Mouse (Mus musculus) MEL (cell line): ENCODE data around the gene Kdr. TPM values are rescaled to one million over a fixed set of nuclear protein-coding genes. Genes with fewer than 3 reads are reported as not detected.

Experiments used
- DNase-seq: peaks from one replicate; pipeline ENCODE4 v3.0.0; 2011; ENCODE audit warnings: low read depth, low spot score
- H3K27ac ChIP-seq: 2 replicates; pipeline ENCODE4 v1.5.1; 2012; ENCODE audit warnings: low read depth, mild to moderate bottlenecking, control low read depth, low read length, moderate library complexity; ENCODE audit not compliant: control insufficient read depth
- H3K27me3 ChIP-seq, 2 experiments: fragments of 150-350 bp in 1 of 2; sonication (generic) in 1 of 2; 2 replicates each; pipeline ENCODE4 v1.6.1; 2012; ENCODE audit warnings: low read length in 2 of 2, mild to moderate bottlenecking in 2 of 2, improper control_type of control experiment in 1 of 2, moderate library complexity in 1 of 2; ENCODE audit not compliant: insufficient read depth in 2 of 2, control insufficient read depth in 1 of 2
- H3K36me3 ChIP-seq, 2 experiments: 2 replicates each; pipeline ENCODE4 v1.6.1; 2012 to 2014; ENCODE audit warnings: low read length in 2 of 2, improper control_type of control experiment in 1 of 2, inconsistent platforms in 1 of 2, mild to moderate bottlenecking in 1 of 2; ENCODE audit not compliant: insufficient read depth in 2 of 2, control insufficient read depth in 1 of 2
- H3K4me1 ChIP-seq, 2 experiments: fragments of 150-350 bp in 1 of 2; sonication (generic) in 1 of 2; 2 replicates each; pipeline ENCODE4 v1.6.1; 2012; ENCODE audit warnings: low read length in 2 of 2, improper control_type of control experiment in 1 of 2, mild to moderate bottlenecking in 1 of 2; ENCODE audit not compliant: insufficient read depth in 2 of 2, control insufficient read depth in 1 of 2
- H3K4me3 ChIP-seq, 2 experiments: fragments of 150-350 bp in 1 of 2; sonication (generic) in 1 of 2; 2 replicates each; pipeline ENCODE4 v1.5.1; 2012; ENCODE audit warnings: low read depth in 2 of 2, low read length in 2 of 2, mild to moderate bottlenecking in 2 of 2, moderate library complexity in 2 of 2, control low read depth in 1 of 2, improper control_type of control experiment in 1 of 2; ENCODE audit not compliant: control insufficient read depth in 1 of 2, insufficient read depth in 1 of 2
- H3K79me2 ChIP-seq: 2 replicates; pipeline ENCODE4 v1.6.1; 2012; ENCODE audit warnings: mild to moderate bottlenecking, low read length, moderate library complexity; ENCODE audit not compliant: control insufficient read depth, poor library complexity, insufficient read depth
- H3K9ac ChIP-seq: 2 replicates; pipeline ENCODE4 v1.6.1; 2012; ENCODE audit warnings: low read depth, mild to moderate bottlenecking, control low read depth, low read length, moderate library complexity; ENCODE audit not compliant: control insufficient read depth, poor library complexity, severe bottlenecking
- H3K9me3 ChIP-seq: fragments of 150-350 bp; sonication (generic); replicated peaks from 2 replicates; pipeline ENCODE4 v1.6.1; 2012; ENCODE audit warnings: mild to moderate bottlenecking, low read length, improper control_type of control experiment, moderate library complexity; ENCODE audit not compliant: insufficient read depth
- BHLHE40 ChIP-seq: IDR thresholded peaks from 2 replicates; pipeline ENCODE4 v1.6.1; 2012; ENCODE audit warnings: low read depth, mild to moderate bottlenecking, inconsistent platforms, low read length, improper control_type of control experiment, borderline replicate concordance
- CHD2 ChIP-seq: IDR thresholded peaks from 2 replicates; pipeline ENCODE4 v1.6.1; 2011; ENCODE audit warnings: low read length, improper control_type of control experiment
- E2F4 ChIP-seq: IDR thresholded peaks from 2 replicates; pipeline ENCODE4 v1.6.1; 2011; ENCODE audit warnings: low read depth, low read length, improper control_type of control experiment, borderline replicate concordance
- ELF1 ChIP-seq: IDR thresholded peaks from 2 replicates; pipeline ENCODE4 v1.6.1; 2014; ENCODE audit warnings: low read depth, mild to moderate bottlenecking, inconsistent platforms, low read length, improper control_type of control experiment, moderate library complexity
- GABPA ChIP-seq: IDR thresholded peaks from 2 replicates; pipeline ENCODE4 v1.6.1; 2012; ENCODE audit warnings: low read depth, mild to moderate bottlenecking, inconsistent platforms, low read length, improper control_type of control experiment, moderate library complexity
- GATA1 ChIP-seq: IDR thresholded peaks from 2 replicates; pipeline ENCODE4 v1.6.1; 2011; ENCODE audit warnings: low read depth, low read length, improper control_type of control experiment
- HCFC1 ChIP-seq: IDR thresholded peaks from 2 replicates; pipeline ENCODE4 v1.6.1; 2012; ENCODE audit warnings: low read depth, mild to moderate bottlenecking, inconsistent platforms, low read length, improper control_type of control experiment, moderate library complexity
- JUND ChIP-seq: IDR thresholded peaks from 2 replicates; pipeline ENCODE4 v1.6.1; 2011; ENCODE audit warnings: low read depth, mild to moderate bottlenecking, improper control_type of control experiment, low read length
- MAZ ChIP-seq: IDR thresholded peaks from 2 replicates; pipeline ENCODE4 v1.6.1; 2012; ENCODE audit warnings: low read depth, mild to moderate bottlenecking, inconsistent platforms, low read length, improper control_type of control experiment
- MEF2A ChIP-seq: IDR thresholded peaks from 2 replicates; pipeline ENCODE4 v1.6.1; 2014; ENCODE audit warnings: low read depth, mild to moderate bottlenecking, inconsistent platforms, low read length, improper control_type of control experiment; ENCODE audit not compliant: poor library complexity, insufficient replicate concordance, severe bottlenecking; ENCODE audit errors: extremely low read depth
- MXI1 ChIP-seq: IDR thresholded peaks from 2 replicates; pipeline ENCODE4 v1.6.1; 2011; ENCODE audit warnings: mild to moderate bottlenecking, low read depth, low read length, improper control_type of control experiment
- MYB ChIP-seq: IDR thresholded peaks from 2 replicates; pipeline ENCODE4 v1.6.1; 2011; ENCODE audit warnings: mild to moderate bottlenecking, low read depth, low read length, improper control_type of control experiment
- MYC ChIP-seq: IDR thresholded peaks from 2 replicates; pipeline ENCODE4 v1.6.1; 2011; ENCODE audit warnings: low read depth, mild to moderate bottlenecking, low read length, improper control_type of control experiment, moderate library complexity
- NELFE ChIP-seq: IDR thresholded peaks from 2 replicates; pipeline ENCODE4 v1.6.1; 2011; ENCODE audit warnings: low read depth, low read length, improper control_type of control experiment
- NRF1 ChIP-seq: IDR thresholded peaks from 2 replicates; pipeline ENCODE4 v1.6.1; 2014; ENCODE audit warnings: low read depth, mild to moderate bottlenecking, inconsistent platforms, low read length, improper control_type of control experiment, moderate library complexity; ENCODE audit not compliant: poor library complexity, insufficient read depth, severe bottlenecking
- POLR2A ChIP-seq, 2 experiments: IDR thresholded peaks; 2 replicates each; pipeline ENCODE4 v1.6.1; 2011 to 2012; ENCODE audit warnings: low read length in 2 of 2, mild to moderate bottlenecking in 2 of 2, control low read depth in 1 of 2, improper control_type of control experiment in 1 of 2, low read depth in 1 of 2, moderate library complexity in 1 of 2; ENCODE audit not compliant: control insufficient read depth in 1 of 2, insufficient read depth in 1 of 2, poor library complexity in 1 of 2
- POLR2AphosphoS5 ChIP-seq: IDR thresholded peaks from 2 replicates; pipeline ENCODE4 v1.6.1; 2012; ENCODE audit warnings: low read depth, borderline replicate concordance, mild to moderate bottlenecking, inconsistent platforms, low read length, moderate library complexity, mixed read lengths
- RAD21 ChIP-seq: IDR thresholded peaks from 2 replicates; pipeline ENCODE4 v1.6.1; 2011; ENCODE audit warnings: mild to moderate bottlenecking, low read depth, low read length, improper control_type of control experiment
- RCOR1 ChIP-seq: IDR thresholded peaks from 2 replicates; pipeline ENCODE4 v1.6.1; 2012; ENCODE audit warnings: low read depth, mild to moderate bottlenecking, inconsistent platforms, low read length, improper control_type of control experiment
- TBP ChIP-seq: IDR thresholded peaks from 2 replicates; pipeline ENCODE4 v1.8.0; 2011; ENCODE audit warnings: low read depth, low read length, improper control_type of control experiment
- TCF12 ChIP-seq: IDR thresholded peaks from 2 replicates; pipeline ENCODE4 v1.6.1; 2014; ENCODE audit warnings: low read depth, mild to moderate bottlenecking, inconsistent platforms, low read length, improper control_type of control experiment, moderate library complexity
- UBTF ChIP-seq: IDR thresholded peaks from 2 replicates; pipeline ENCODE4 v1.6.1; 2012; ENCODE audit warnings: low read depth, mild to moderate bottlenecking, inconsistent platforms, low read length, improper control_type of control experiment, moderate library complexity, borderline replicate concordance; ENCODE audit not compliant: insufficient read depth
- USF1 ChIP-seq: IDR thresholded peaks from 2 replicates; pipeline ENCODE4 v1.6.1; 2014; ENCODE audit warnings: low read depth, mild to moderate bottlenecking, inconsistent platforms, low read length, improper control_type of control experiment, moderate library complexity
- USF2 ChIP-seq, 2 experiments: IDR thresholded peaks; 2 replicates each; pipeline ENCODE4 v1.6.1; 2011 to 2012; ENCODE audit warnings: improper control_type of control experiment in 2 of 2, low read length in 2 of 2, borderline replicate concordance in 1 of 2, inconsistent platforms in 1 of 2, low read depth in 1 of 2, mild to moderate bottlenecking in 1 of 2; ENCODE audit not compliant: insufficient read depth in 1 of 2
- ZKSCAN1 ChIP-seq: IDR thresholded peaks from 2 replicates; pipeline ENCODE4 v1.6.1; 2012; ENCODE audit warnings: low read depth, mild to moderate bottlenecking, inconsistent platforms, low read length, improper control_type of control experiment, moderate library complexity
- ZMIZ1 ChIP-seq: IDR thresholded peaks from 2 replicates; pipeline ENCODE4 v1.6.1; 2012; ENCODE audit warnings: low read depth, mild to moderate bottlenecking, inconsistent platforms, low read length, improper control_type of control experiment, moderate library complexity
- polyA plus RNA-seq, 2 experiments: library from polyadenylated mRNA; stranded (reverse) in 1 of 2; unstranded in 1 of 2; fragments of >175 nt in 1 of 2; fragments of >200 nt in 1 of 2; gene quantifications; 2 replicates each; pipeline versions ENCODE4 v1.2.1 to v1.2.4; 2012; ENCODE audit warnings: low replicate concordance in 2 of 2, low read depth in 1 of 2; ENCODE audit not compliant: insufficient read length in 2 of 2, insufficient read depth in 1 of 2, missing spikeins in 1 of 2
- total RNA-seq: library from RNA; depleted of rRNA; stranded (reverse); fragments of 300-350 nt; gene quantifications from 2 replicates; pipeline ENCODE4 v1.2.3, GENCODE M21; 2012

The Kdr gene
- total and polyA plus RNA-seq, 3 experiments, result 0.06 TPM; not detected in 2

GRCm38 (mm10) chr5:75975398-75975797, 2.9 kb downstream of the Kdr start:
- TF ChIP-seq E2F4, result no peak
- TF ChIP-seq TCF12, result no peak
- no peak for TF ChIP-seq TBP
- TF ChIP-seq, all 39 proteins: peak for 0
- Histone ChIP-seq H3K27me3 (peaks cover 9 to 15% of the 10 kb centered on the region in 2 experiments), H3K79me2 (no peaks in the 10 kb centered on the region), H3K9me3 (no peaks in the 10 kb centered on the region), H3K36me3 (no peaks in the 10 kb centered on the region), H3K27ac (no peak overlapping the region), H3K9ac (no peak overlapping the region), H3K4me1 (no peaks in the 10 kb centered on the region), H3K4me3 (no peak overlapping the region)
- no peak for DNase-seq

- no peaks in the 10 kb centered on the region for H3K4me1 ChIP-seq
- no peak overlapping the region for H3K27ac ChIP-seq
Measured at GRCm38 (mm10) chr5:75974543-75975130, 3.6 kb downstream of the Kdr start.

GRCm38 (mm10) chr5:75969887-75970286, 8.4 kb downstream of the Kdr start:
- Histone ChIP-seq H3K4me3 (no peak overlapping the region), H3K36me3 (no peaks in the 10 kb centered on the region), H3K9me3 (no peaks in the 10 kb centered on the region), H3K4me1 (no peaks in the 10 kb centered on the region), H3K9ac (no peak overlapping the region), H3K27ac (no peak overlapping the region), H3K27me3 (peaks cover 6 to 14% of the 10 kb centered on the region in 2 experiments), H3K79me2 (no peaks in the 10 kb centered on the region)
- no peak for DNase-seq
- TF ChIP-seq RCOR1, result no peak
- TF ChIP-seq HCFC1, result no peak
- TF ChIP-seq GABPA, result no peak
- TF ChIP-seq ZKSCAN1, result no peak
- no peak for TF ChIP-seq USF1
- no peak for TF ChIP-seq MXI1
- no peak for TF ChIP-seq MAZ
- no peak for TF ChIP-seq NELFE
- TF ChIP-seq ELF1, result no peak
- TF ChIP-seq POLR2AphosphoS5, result no peak
- TF ChIP-seq MYB, result no peak
- TF ChIP-seq RAD21, result no peak
- TF ChIP-seq MYC, result no peak
- no peak for TF ChIP-seq JUND
- TF ChIP-seq ZMIZ1, result no peak
- no peak for TF ChIP-seq UBTF

More at GRCm38 (mm10) chr5:75974543-75975130, 3.6 kb downstream of the Kdr start:
- no peaks in the 10 kb centered on the region for H3K36me3 ChIP-seq
- no peak overlapping the region for H3K9ac ChIP-seq
- H3K9me3 ChIP-seq, result no peaks in the 10 kb centered on the region
- TF ChIP-seq BHLHE40 (no peak), MYB (no peak), MEF2A (no peak), USF2 (IDR thresholded peaks at IDR 0.05; ENCODE audit: borderline replicate concordance in 1 of 2, insufficient read depth in 1 of 2, low read depth in 1 of 2, low read length in 2 of 2) (no peak), CHD2 (no peak), RCOR1 (no peak), RAD21 (no peak), POLR2A (IDR thresholded peaks at IDR 0.05; ENCODE audit: control insufficient read depth in 1 of 2, insufficient read depth in 1 of 2, low read depth in 1 of 2, low read length in 2 of 2, poor library complexity in 1 of 2) (no peak), NRF1 (no peak), POLR2AphosphoS5 (no peak), ZKSCAN1 (no peak), GATA1 (no peak), UBTF (no peak)
- H3K4me3 ChIP-seq, result no peak overlapping the region
- H3K27me3 ChIP-seq, result peaks cover 9 to 15% of the 10 kb centered on the region in 2 experiments
- no peaks in the 10 kb centered on the region for H3K79me2 ChIP-seq
- no peak for DNase-seq
